8 mouse cellular contexts compared by ENCODE assay signal in genomic region chr9:102716481-102717163, GRCm38 (mm10). TPM values are rescaled to one million over a fixed set of nuclear protein-coding genes. Genes with fewer than 3 reads are reported as not detected.
A peak's percentile ranks its signal among the peaks of the same experiment; 100 is the strongest.
DNase-seq lines count a peak whose midpoint lies in the region; ATAC-seq and TF ChIP-seq lines count a peak whose summit lies in the region.

Gene Amotl2, plus strand, starts transcription at chr9:102716672.

- H3K9me3 ChIP-seq in erythroblast, embryonic 14.5 days (ENCODE audit: control insufficient read depth, low read length): peaks cover 2% of the 10 kb centered on the region; the same call in 1 of the 2 replicates
- no peaks in the 10 kb centered on the region for H3K9me3 ChIP-seq in forebrain, embryonic 16.5 days (ENCODE audit: control insufficient read depth, low read length)
- no peaks in the 10 kb centered on the region for H3K9me3 ChIP-seq in hindbrain, embryonic 13.5 days
- no peaks in the 10 kb centered on the region for H3K9me3 ChIP-seq in liver, embryonic 14.5 days (ENCODE audit: control insufficient read depth, low read length)

- DNase-seq in Muller cell, postnatal 12 days (ENCODE audit: inconsistent ontology term): peak; percentile 66
- DNase-seq in liver, embryonic 14.5 days (ENCODE audit: low read depth in 3 of 3, low spot score in 3 of 3): no peak
- no peak for DNase-seq in retina, postnatal 1 day
- no peak for DNase-seq in c-Kit-positive CD71-positive TER-119-positive erythroid progenitor cells, embryonic 14.5 days (ENCODE audit: low spot score)

- H3K4me3 ChIP-seq in erythroblast, embryonic 14.5 days (replicated peaks): peak within 1 kb of the TSS; percentile 60
- H3K4me3 ChIP-seq in forebrain, embryonic 16.5 days (replicated peaks; ENCODE audit: low read length): peak within 1 kb of the TSS; percentile 83
- peak within 1 kb of the TSS; percentile 90 for H3K4me3 ChIP-seq in hindbrain, embryonic 13.5 days
- peak within 1 kb of the TSS; percentile 57 to 61 for H3K4me3 ChIP-seq in liver, embryonic 14.5 days (ENCODE audit: insufficient read depth in 1 of 2, low read depth in 2 of 2, low read length in 2 of 2)

- H3K27me3 ChIP-seq in erythroblast, embryonic 14.5 days (ENCODE audit: control insufficient read depth): peaks cover 65% of the 10 kb centered on the region
- H3K27me3 ChIP-seq in forebrain, embryonic 16.5 days (replicated peaks; ENCODE audit: control insufficient read depth, insufficient read depth, low read length): no peaks in the 10 kb centered on the region
- H3K27me3 ChIP-seq in hindbrain, embryonic 13.5 days: no peaks in the 10 kb centered on the region
- peaks cover 40% of the 10 kb centered on the region for H3K27me3 ChIP-seq in liver, embryonic 14.5 days (ENCODE audit: control insufficient read depth, insufficient read depth, low read length)

- peak within 1 kb of the TSS; percentile 75 for H3K4me2 ChIP-seq in forebrain, embryonic 16.5 days (ENCODE audit: low read length)
- H3K4me2 ChIP-seq in hindbrain, embryonic 13.5 days: peak within 1 kb of the TSS; percentile 95
- H3K4me2 ChIP-seq in liver, embryonic 14.5 days (ENCODE audit: low read depth): peak within 1 kb of the TSS; percentile 45

- H3K36me3 ChIP-seq in erythroblast, embryonic 14.5 days (ENCODE audit: control insufficient read depth): peaks cover 2% of the 10 kb centered on the region; the same call in 1 of the 2 replicates
- peaks cover 2% of the 10 kb centered on the region for H3K36me3 ChIP-seq in forebrain, embryonic 16.5 days (ENCODE audit: control insufficient read depth, insufficient read depth)
- H3K36me3 ChIP-seq in hindbrain, embryonic 13.5 days: peaks cover 14% of the 10 kb centered on the region
- H3K36me3 ChIP-seq in liver, embryonic 14.5 days (replicated peaks; ENCODE audit: control insufficient read depth, insufficient read depth, low read depth): no peaks in the 10 kb centered on the region

- 5% methylated on average over 22 of the region's 22 CpGs for WGBS in forebrain, embryonic 16.5 days
- 4% methylated on average over 22 of the region's 22 CpGs for WGBS in hindbrain, embryonic 13.5 days
- 6% methylated on average over 22 of the region's 22 CpGs for WGBS in liver, embryonic 14.5 days (ENCODE audit: insufficient replicate concordance)

- H3K27ac ChIP-seq in forebrain, embryonic 16.5 days (ENCODE audit: low read length): peak within 1 kb of the TSS; percentile 92
- H3K27ac ChIP-seq in hindbrain, embryonic 13.5 days: peak within 1 kb of the TSS; percentile 99
- no peak within 1 kb of the TSS for H3K27ac ChIP-seq in liver, embryonic 14.5 days

- TF ChIP-seq CTCF in liver, embryonic 14.5 days (IDR thresholded peaks at IDR 0.05; ENCODE audit: low read depth): no peak

- H3K4me1 ChIP-seq in erythroblast, embryonic 14.5 days (ENCODE audit: control insufficient read depth): peaks cover 5% of the 10 kb centered on the region; the same call in 1 of the 2 replicates
- peaks cover 31% of the 10 kb centered on the region for H3K4me1 ChIP-seq in forebrain, embryonic 16.5 days (replicated peaks; ENCODE audit: control insufficient read depth, insufficient read depth, low read length)
- peaks cover 51% of the 10 kb centered on the region for H3K4me1 ChIP-seq in hindbrain, embryonic 13.5 days (replicated peaks)
- H3K4me1 ChIP-seq in liver, embryonic 14.5 days (replicated peaks; ENCODE audit: control insufficient read depth in 2 of 2, insufficient read depth in 2 of 2, low read length in 1 of 2): peaks cover 0 to 5% of the 10 kb centered on the region in 2 experiments; a peak in 2 of 4 replicates

- ATAC-seq in erythroblast, adult 5-6 weeks (replicated peaks; ENCODE audit: low FRiP score, poor library complexity, severe bottlenecking): no peak
- ATAC-seq in forebrain, embryonic 16.5 days: no peak
- ATAC-seq in hindbrain, embryonic 13.5 days (ENCODE audit: low FRiP score): no peak
- no peak for ATAC-seq in liver, embryonic 14.5 days (ENCODE audit: insufficient read depth)

- TF ChIP-seq EP300 in liver, embryonic 14.5 days (IDR thresholded peaks at IDR 0.05; ENCODE audit: low read depth): no peak

- H3K9ac ChIP-seq in forebrain, embryonic 16.5 days (replicated peaks; ENCODE audit: low read depth, low read length): peak within 1 kb of the TSS; percentile 99
- H3K9ac ChIP-seq in hindbrain, embryonic 13.5 days: peak within 1 kb of the TSS; percentile 100
- no peak within 1 kb of the TSS for H3K9ac ChIP-seq in liver, embryonic 14.5 days (replicated peaks)

RNA-seq across cellular contexts. Expression of gene Amotl2, which starts in this region (rescaled TPM):
- 0.03 TPM in 2 replicates for polyA plus RNA-seq in erythroblast, embryonic 14.5 days (2012)
- total RNA-seq in erythroblast, adult 5-6 weeks (2015; ENCODE audit: low replicate concordance): 0.19 and 0.63 TPM in 2 replicates
- 2.5 and 3.7 TPM in 2 replicates for total RNA-seq in erythroblast, adult 5-6 weeks (2017; ENCODE audit: low replicate concordance)
- polyA plus RNA-seq in forebrain, embryonic 16.5 days (2015; fragmentation: Nextera tagmentation; extraction: Ambion mirVana): 53.4 and 62.5 TPM in 2 replicates
- 64.7 and 67.3 TPM in 2 replicates for polyA plus RNA-seq in hindbrain, embryonic 13.5 days (2015; fragmentation: Nextera tagmentation; extraction: Ambion mirVana)
- 2.1 and 2.6 TPM in 2 replicates for polyA plus RNA-seq in liver, embryonic 14.5 days (2012; rRNA removed)
- 2.5 and 3.0 TPM in 2 replicates for polyA plus RNA-seq in liver, embryonic 14.5 days (2014; fragmentation: Nextera tagmentation; extraction: Ambion mirVana)

Comparison
In these comparisons a context has a peak if more than half of its experiments do, and no peak if none do; other contexts are left out.
1. RNA of gene Amotl2 (polyA plus RNA-seq): 64.7 to 67.3 TPM in hindbrain, embryonic 13.5 days and 53.4 to 62.5 TPM in forebrain, embryonic 16.5 days; 2.1 to 3.0 TPM in liver, embryonic 14.5 days and 0.03 TPM in erythroblast, embryonic 14.5 days; every median in the first group is over 10 times any median in the second.
2. H3K4me2 ChIP-seq: peak in every context shown above with its lines; median percentile 95 in hindbrain, embryonic 13.5 days; 75 in forebrain, embryonic 16.5 days; 45 in liver, embryonic 14.5 days.
3. Peak in every context shown above with its lines, with median percentiles within 50 percentile points of each other: H3K4me3 ChIP-seq.